Mouse (Mus musculus) naive thymus-derived CD4-positive, alpha-beta T cell, adult 2 months (primary cell): Measurements from ENCODE around the gene Rplp2.

Experiments used
- DNase-seq: peaks from one replicate; pipeline ENCODE4 v3.0.0-alpha.2; 2011; ENCODE audit warnings: low read depth

Rplp2 gene

GRCm38 (mm10) chr7:141467230-141468030 is 20.3 kb downstream of the Rplp2 start, which contains the start of gene Cd151:
Gene Cd151 (plus strand): TSS chr7:141467392.
- DNase-seq: peak; percentile 73

DNA sequence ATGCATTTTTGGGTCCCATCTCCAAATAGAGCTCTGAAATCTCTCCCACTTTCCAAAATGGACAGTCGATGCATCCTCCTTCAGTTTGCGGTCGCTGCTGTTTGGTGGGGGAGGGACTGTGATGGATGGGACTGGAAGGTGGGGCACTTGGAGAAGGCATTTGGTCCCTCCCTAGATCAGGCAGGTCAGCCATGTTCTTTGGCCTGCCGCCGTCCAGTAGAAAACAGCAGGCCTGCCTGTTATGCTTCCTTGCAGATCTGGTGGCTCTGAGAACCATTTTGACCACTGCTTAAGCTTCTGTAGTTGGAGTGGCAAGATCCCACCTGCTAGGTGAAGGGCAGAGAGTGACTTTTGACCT is 21.0 kb downstream of the Rplp2 start:
- DNase-seq: no peak

DNA sequence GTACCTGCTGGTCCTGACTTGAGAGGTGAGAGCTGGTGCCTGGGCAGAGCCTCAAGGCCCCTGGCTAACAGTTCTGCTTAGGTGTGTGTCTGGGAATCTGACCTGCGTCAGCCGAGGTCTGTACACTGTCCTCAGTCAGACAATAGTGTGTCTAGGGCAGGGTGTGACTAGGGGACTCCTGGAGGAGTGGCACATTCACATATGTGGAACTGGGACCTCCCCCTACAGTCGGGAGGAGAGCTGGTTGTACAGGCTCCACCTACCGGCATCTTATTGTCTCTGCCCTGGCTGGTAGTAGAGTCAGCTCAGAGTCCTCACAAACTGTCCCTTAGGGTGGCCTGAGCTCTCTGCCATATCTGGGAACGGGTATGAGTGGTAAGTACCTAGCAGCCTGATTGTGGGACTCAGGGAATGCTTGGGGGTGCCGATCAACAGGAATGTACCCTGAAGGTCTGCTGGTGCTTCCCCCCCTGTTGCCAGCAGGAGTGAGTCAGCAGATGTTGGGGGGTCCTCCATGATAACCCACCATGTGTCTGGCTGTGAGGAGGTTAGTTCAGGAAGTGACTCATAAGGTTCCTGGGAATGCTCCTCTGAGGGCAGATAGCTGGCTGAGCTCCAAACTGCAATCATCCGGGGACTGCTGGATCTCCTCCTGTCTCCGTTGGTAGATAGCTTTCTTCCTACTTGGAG is 21.5 kb downstream of the Rplp2 start:
- DNase-seq: peak; percentile 68

DNA sequence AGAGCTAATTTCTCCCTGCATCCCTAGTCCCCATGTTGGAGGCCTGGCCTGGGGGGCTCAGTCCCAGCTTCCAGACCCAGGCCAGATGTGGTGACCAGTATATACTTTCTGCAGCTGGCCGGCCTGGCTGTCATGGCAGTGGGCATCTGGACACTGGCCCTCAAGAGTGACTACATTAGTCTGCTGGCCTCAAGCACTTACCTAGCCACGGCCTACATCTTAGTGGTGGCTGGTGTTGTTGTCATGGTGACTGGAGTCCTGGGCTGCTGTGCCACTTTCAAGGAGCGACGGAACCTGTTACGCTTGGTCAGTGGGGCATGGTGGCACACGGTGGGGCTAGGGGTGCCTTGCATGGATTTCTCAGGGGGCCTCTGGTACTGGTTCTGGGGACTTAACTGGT is 22.2 kb downstream of the Rplp2 start:
- DNase-seq: peak; percentile 16

- no peak for DNase-seq
These were observed 22.9 kb downstream of the Rplp2 start for GRCm38 (mm10) chr7:141469901-141470636.

DNA sequence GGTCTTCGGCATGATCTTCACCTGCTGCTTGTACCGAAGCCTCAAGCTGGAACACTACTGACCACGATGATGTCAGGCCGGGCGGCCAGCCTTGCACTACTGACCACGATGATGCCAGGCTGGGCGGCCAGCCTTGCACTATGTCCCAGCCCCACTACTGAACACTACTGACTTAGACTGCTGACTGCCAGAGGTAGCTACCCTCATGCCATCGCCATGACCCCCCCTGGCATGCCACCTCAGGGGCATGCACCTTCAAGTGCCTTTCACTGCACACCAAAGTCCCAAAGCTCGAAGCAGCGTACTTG is 23.4 kb downstream of the Rplp2 start:
- DNase-seq: no peak

DNA sequence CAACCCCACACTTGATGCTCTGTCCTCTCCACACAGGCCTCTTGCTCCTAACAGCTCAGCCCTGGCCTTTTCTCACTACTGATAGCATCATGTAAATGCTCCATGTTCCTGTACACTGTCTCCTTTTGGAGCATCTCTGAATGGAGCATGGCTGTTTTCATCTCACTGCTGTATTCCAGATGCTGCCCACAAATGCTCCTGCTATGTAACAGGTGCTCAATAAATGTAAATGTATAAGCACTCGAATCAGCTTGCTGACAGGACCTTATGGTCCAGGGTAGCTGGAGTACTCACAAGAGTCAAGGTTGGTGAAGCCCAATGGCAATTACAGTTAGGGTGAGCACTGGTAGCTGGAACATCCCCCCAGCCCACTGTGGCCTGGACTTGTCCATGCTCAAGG is 24.1 kb downstream of the Rplp2 start:
- no peak for DNase-seq

GRCm38 (mm10) chr7:141472226-141472625 is 25.1 kb downstream of the Rplp2 start:
- no peak for DNase-seq

DNA sequence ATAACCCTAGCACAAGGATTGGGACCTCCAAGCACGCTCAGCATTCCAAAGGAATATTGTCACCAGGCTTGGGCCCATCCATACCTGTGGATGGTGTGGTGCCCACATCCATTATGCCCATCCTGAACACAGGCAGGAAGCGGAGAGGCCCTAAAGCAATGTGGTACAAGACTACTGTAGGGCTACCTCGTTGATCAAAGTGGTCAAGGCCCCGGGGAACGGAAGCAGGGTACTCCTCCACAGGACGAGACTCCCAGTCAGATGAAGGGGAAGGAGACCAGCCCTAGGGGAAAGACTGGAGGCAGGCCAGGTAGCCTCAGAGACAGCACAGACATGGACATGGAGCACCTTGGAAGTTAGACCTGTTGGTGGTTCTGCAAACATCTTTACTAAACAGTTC is 25.6 kb downstream of the Rplp2 start:
- no peak for DNase-seq

GRCm38 (mm10) chr7:141474160-141474559 is 27.0 kb downstream of the Rplp2 start:
- DNase-seq: no peak

DNA sequence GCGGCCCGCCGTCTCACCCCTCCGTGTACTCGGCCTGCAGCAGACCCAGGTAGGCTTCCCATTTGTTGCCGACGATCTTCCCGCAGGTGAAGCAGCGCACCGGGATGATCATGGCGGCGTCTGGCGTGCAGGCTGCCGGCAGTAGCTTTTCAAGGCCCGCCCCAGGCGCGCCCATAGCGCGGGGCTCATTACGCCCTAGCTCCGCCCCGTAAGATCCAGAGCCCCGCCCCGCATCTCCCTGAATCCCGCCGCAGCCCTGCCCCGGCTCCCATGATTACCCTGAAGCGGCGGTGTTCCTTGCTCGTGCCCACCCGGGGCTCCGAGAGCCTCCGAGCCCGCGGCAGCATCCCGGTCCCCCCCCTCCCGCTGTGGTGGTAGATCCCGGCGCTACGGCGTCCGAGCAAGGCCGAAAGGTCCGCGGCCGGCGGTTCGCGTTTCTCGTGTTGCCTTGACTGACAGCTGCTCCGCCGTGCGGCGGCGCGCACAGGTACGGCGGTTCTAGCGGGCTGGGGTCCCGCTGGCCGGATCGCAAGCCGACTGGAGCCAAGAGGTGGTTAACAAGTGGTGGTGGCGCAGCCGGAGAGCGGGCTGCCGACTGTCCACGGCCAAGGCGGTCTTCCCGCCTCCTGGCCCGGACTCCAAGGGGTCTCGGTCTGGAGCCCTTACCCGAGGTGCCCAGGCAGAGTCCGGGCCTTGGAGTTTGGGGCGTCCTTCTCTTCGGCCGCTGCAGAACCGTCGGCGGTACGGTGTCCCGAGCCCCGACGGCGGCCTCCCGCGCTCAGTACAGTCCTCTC is 28.0 kb downstream of the Rplp2 start, which contains the start of the genes Polr2l and Tspan4:
Gene Polr2l (minus strand): TSS at position 122 of the 794 bp plus-strand sequence.
Gene Tspan4 (plus strand): TSS at position 230 of the 794 bp plus-strand sequence.
- DNase-seq: peak; percentile 93

DNA sequence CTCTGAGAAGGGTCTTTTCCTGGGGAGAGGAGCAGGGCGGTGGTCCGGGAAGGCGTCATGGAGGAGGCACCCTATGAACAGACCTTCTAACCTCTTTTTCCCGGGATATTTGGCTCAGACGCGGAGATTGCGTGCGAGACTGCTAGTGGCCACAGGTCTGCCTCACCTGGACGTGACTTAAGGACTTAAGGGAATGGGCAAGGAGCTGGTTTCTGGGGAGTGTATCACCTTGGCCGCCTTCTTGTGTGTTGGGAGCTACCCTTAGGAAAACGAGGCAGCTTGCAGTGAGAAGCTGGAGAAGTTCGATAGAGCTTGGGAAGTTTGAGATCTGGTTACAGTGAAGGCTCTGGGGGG is 28.6 kb downstream of the Rplp2 start:
- peak; percentile 38 for DNase-seq

DNA sequence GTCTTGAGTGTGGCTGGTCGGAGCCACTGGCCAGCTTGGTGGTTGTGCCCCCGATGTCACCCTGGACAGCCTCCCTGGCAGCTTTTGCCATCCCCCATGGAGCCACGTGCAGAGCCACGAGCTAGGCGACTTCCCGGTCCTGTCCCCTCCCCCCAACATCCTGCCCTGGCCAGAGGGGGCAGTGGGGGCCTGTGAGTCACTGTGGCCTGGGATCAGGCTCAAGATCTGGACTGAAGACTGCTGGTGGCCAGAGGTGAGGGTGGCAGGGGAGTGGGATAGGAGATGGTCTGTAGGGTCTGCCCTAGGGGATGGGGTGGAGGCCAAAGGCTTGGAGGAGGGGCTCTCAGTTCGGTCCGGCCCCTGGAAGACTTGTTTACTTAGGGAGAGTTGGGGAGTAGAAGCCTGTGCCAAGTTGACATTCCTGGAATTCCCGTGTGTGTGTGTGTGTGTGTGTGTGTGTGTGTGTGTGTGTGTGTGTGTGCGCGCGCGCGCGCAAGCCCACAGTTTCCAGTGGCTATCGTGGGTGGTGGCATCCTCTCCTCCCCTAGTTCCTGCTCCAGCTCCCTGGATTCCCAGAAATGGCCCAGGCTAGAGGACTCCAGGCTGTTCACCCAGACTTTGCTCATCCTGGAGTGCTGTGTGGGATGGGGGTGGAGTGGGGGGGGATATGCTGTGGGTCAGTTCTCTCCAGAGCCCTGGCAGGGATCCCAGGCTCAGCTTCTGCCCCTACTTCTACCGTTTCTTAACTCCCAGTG is 29.2 kb downstream of the Rplp2 start:
- DNase-seq: peak; percentile 48

GRCm38 (mm10) chr7:141476981-141477370 is 29.8 kb downstream of the Rplp2 start:
- no peak for DNase-seq

DNA sequence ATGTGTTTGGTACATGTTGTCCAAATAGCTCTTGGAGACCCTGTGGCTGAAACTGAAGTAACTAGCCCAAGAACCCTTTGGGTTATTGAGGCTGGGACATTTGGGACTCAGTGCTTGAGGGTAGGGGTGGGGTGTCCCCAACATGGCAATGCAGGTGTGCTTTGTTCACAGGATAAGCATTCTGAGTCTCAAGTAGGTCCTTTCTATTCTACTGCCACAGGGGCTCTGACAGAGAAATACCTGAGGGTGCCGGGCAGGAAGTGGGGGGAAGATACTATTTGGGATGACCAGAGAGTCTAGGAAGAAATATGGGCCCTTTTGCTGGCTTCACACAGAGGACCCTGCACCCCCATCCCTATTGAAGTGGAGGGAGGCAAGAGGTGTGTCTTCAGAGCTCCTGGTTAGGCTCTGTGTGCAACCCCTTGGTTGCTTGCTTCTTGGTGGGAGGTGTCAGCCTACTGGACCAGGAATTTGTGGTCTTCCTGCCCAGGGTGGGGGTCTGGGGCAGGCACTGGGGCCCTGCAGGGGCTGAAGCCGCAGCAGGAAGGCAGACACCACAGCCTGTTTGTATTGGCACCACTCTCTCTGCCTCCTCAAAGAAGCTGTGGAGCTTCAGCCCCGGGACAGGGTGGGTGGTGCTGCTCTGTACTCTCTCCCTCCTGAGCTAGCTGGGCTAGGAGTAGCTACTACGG is 30.6 kb downstream of the Rplp2 start:
- peak; percentile 33 for DNase-seq

GRCm38 (mm10) chr7:141478270-141478748 is 31.1 kb downstream of the Rplp2 start:
- DNase-seq: peak; percentile 17

DNA sequence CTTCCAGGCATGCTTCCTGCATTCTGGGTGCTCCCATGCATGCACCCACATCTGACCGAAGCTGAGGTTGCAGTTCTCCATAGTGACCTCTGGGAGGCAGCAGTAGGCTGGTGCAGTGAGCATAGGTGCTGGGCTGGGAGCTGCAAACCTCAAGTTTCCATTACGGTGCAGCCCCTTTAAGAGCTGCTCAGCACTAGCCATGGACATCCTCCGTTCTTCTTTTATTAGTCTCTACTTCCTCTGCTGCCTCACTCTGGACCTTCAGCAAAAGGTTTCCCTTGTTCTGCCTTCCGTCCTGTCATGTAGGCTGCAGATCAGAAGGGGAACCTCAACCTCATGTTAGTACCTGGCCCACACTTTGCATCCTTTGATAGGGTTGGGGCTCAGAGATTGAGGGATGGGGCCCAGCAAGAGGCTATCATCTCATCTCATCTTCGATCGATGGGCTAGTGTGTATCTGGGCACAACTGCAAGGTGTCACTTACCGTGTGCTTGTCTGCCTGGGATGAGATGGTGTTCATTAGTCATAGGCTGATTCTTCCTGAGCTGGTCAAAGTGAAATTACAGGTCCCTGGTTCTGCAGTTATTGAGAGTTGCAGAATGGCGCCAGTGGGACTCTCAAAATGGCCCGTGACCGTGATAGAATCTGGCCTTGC is 33.8 kb downstream of the Rplp2 start:
- peak; percentile 91 for DNase-seq

GRCm38 (mm10) chr7:141481498-141482401 is 34.6 kb downstream of the Rplp2 start:
- DNase-seq: peak; percentile 69

DNA sequence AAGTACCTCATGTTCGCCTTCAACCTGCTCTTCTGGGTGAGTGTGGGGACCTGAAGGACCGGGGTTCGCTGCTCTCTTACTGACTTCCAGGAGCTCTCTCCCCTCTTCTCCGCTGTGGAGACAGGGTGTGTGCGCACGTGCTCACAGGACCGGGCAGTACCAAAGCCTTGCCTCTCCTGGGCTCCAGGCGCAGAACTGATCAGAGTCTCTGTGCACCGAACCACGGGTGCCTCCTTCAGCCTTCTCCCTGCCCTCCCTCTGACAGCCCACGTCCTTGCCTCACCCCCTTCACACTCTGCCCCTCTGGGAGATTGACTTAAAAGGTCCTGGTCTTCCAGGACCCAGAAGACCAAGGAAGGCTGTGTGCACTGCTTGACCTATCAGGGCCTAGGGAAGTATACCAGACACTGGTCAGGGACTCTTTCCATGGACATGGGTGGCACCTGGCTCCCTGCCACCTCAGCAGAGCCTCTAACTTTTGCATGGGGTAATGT is 35.4 kb downstream of the Rplp2 start:
- peak; percentile 13 for DNase-seq
